Mouse (Mus musculus): ENCODE data around the gene Ptpra. TPM values are rescaled to one million over a fixed set of nuclear protein-coding genes. Genes with fewer than 3 reads are reported as not detected.
A peak's percentile ranks its signal among the peaks of the same experiment; 100 is the strongest.

Ptpra gene
- polyA plus RNA-seq, 1 experiment: 113 TPM

- no peak for TF ChIP-seq POLR2A (IDR thresholded peaks at IDR 0.05; ENCODE audit: control insufficient read depth, extremely low read depth, insufficient read depth, low read length, poor library complexity)
- TF ChIP-seq CTCF (IDR thresholded peaks at IDR 0.05; ENCODE audit: borderline replicate concordance, control insufficient read depth, extremely low read depth, insufficient read depth, low read length, poor library complexity): no peak
- Histone ChIP-seq H3K27ac (ENCODE audit: control insufficient read depth, insufficient read depth, low read length) (no peak overlapping the region), H3K27me3 (ENCODE audit: control insufficient read depth, insufficient read depth, low read length) (peaks cover 20% of the 10 kb centered on the region; the same call in 1 of the 2 replicates), H3K36me3 (ENCODE audit: control insufficient read depth, insufficient read depth, low read length) (no peaks in the 10 kb centered on the region), H3K4me1 (replicated peaks; ENCODE audit: control insufficient read depth, insufficient read depth, low read length) (peaks cover 4% of the 10 kb centered on the region; the same call in 1 of the 2 replicates), H3K4me3 (ENCODE audit: control insufficient read depth, insufficient read depth, low read length) (no peak overlapping the region)
- DNase-seq: peak; percentile 62
- WGBS: 8% methylated on average over 12 of the region's 12 CpGs
Measured at GRCm38 (mm10) chr2:130577632-130578031, 127.6 kb downstream of the Ptpra start.

- no peak overlapping the region for H3K4me3 ChIP-seq (ENCODE audit: control insufficient read depth, insufficient read depth, low read length)
- WGBS: 13% methylated on average over 11 of the region's 11 CpGs
- TF ChIP-seq CTCF (IDR thresholded peaks at IDR 0.05; ENCODE audit: borderline replicate concordance, control insufficient read depth, extremely low read depth, insufficient read depth, low read length, poor library complexity) (peak; percentile 73; the same call in 1 of the 2 replicates), POLR2A (IDR thresholded peaks at IDR 0.05; ENCODE audit: control insufficient read depth, extremely low read depth, insufficient read depth, low read length, poor library complexity) (no peak)
- no peaks in the 10 kb centered on the region for H3K36me3 ChIP-seq (ENCODE audit: control insufficient read depth, insufficient read depth, low read length)
- H3K27ac ChIP-seq (ENCODE audit: control insufficient read depth, insufficient read depth, low read length): no peak overlapping the region
- peak; percentile 77 for DNase-seq
- peaks cover 20% of the 10 kb centered on the region; the same call in 1 of the 2 replicates for H3K27me3 ChIP-seq (ENCODE audit: control insufficient read depth, insufficient read depth, low read length)
- H3K4me1 ChIP-seq (replicated peaks; ENCODE audit: control insufficient read depth, insufficient read depth, low read length): peaks cover 4% of the 10 kb centered on the region; the same call in 1 of the 2 replicates
Measured at GRCm38 (mm10) chr2:130578148-130578547, 128.1 kb downstream of the Ptpra start.

DNA sequence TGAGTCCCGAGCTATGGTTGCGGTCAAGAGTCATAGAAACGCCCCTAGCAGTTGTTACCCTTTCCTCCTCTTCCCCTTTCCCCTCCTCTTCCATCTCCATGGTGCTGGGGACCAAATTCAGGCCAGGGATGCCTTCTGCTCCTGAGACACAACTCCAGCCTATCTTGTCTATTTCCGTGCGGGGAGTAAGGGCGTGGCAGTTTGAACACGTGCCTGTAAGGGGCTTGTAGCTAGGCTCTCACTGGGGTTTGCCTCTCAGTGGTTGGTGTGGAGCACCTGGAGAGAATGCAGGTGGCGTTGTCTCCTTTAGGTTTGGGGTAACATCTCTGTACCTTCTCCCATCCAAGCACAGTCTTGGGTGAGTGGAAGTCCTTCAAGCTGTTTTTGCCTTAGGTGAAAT lies 129.7 kb downstream of the Ptpra start:
- H3K4me1 ChIP-seq (replicated peaks; ENCODE audit: control insufficient read depth, insufficient read depth, low read length): peaks cover 4% of the 10 kb centered on the region; the same call in 1 of the 2 replicates
- TF ChIP-seq POLR2A (IDR thresholded peaks at IDR 0.05; ENCODE audit: control insufficient read depth, extremely low read depth, insufficient read depth, low read length, poor library complexity) (no peak), CTCF (IDR thresholded peaks at IDR 0.05; ENCODE audit: borderline replicate concordance, control insufficient read depth, extremely low read depth, insufficient read depth, low read length, poor library complexity) (no peak)
- no peaks in the 10 kb centered on the region for H3K36me3 ChIP-seq (ENCODE audit: control insufficient read depth, insufficient read depth, low read length)
- no peak overlapping the region for H3K4me3 ChIP-seq (ENCODE audit: control insufficient read depth, insufficient read depth, low read length)
- H3K27me3 ChIP-seq (ENCODE audit: control insufficient read depth, insufficient read depth, low read length): peaks cover 20% of the 10 kb centered on the region; the same call in 1 of the 2 replicates
- no peak overlapping the region for H3K27ac ChIP-seq (ENCODE audit: control insufficient read depth, insufficient read depth, low read length)
- WGBS: 7% methylated on average over 8 of the region's 8 CpGs
- DNase-seq: no peak

- Histone ChIP-seq H3K27ac (ENCODE audit: control insufficient read depth, insufficient read depth, low read length) (no peak overlapping the region), H3K4me3 (ENCODE audit: control insufficient read depth, insufficient read depth, low read length) (no peak overlapping the region), H3K36me3 (ENCODE audit: control insufficient read depth, insufficient read depth, low read length) (no peaks in the 10 kb centered on the region), H3K4me1 (replicated peaks; ENCODE audit: control insufficient read depth, insufficient read depth, low read length) (peaks cover 4% of the 10 kb centered on the region; the same call in 1 of the 2 replicates), H3K27me3 (ENCODE audit: control insufficient read depth, insufficient read depth, low read length) (peaks cover 16% of the 10 kb centered on the region; the same call in 1 of the 2 replicates)
- 22% methylated on average over 16 of the region's 16 CpGs for WGBS
- no peak for DNase-seq
- TF ChIP-seq CTCF (IDR thresholded peaks at IDR 0.05; ENCODE audit: borderline replicate concordance, control insufficient read depth, extremely low read depth, insufficient read depth, low read length, poor library complexity): no peak
Measured at GRCm38 (mm10) chr2:130581201-130581600, 131.1 kb downstream of the Ptpra start.

GRCm38 (mm10) chr2:130582552-130582951 lies 132.5 kb downstream of the Ptpra start, which contains the start of gene Avp:
Gene Avp (minus strand): TSS chr2:130582554.
- no peak for DNase-seq
- no peaks in the 10 kb centered on the region; the same call in 1 of the 2 replicates for H3K4me1 ChIP-seq (replicated peaks; ENCODE audit: control insufficient read depth, insufficient read depth, low read length)
- peaks cover 11% of the 10 kb centered on the region; the same call in 1 of the 2 replicates for H3K27me3 ChIP-seq (ENCODE audit: control insufficient read depth, insufficient read depth, low read length)
- TF ChIP-seq POLR2A (IDR thresholded peaks at IDR 0.05; ENCODE audit: control insufficient read depth, extremely low read depth, insufficient read depth, low read length, poor library complexity) (no peak), CTCF (IDR thresholded peaks at IDR 0.05; ENCODE audit: borderline replicate concordance, control insufficient read depth, extremely low read depth, insufficient read depth, low read length, poor library complexity) (no peak)
- no peaks in the 10 kb centered on the region for H3K36me3 ChIP-seq (ENCODE audit: control insufficient read depth, insufficient read depth, low read length)
- 69% methylated on average over 10 of the region's 10 CpGs for WGBS
- no peak within 1 kb of the TSS for H3K4me3 ChIP-seq (ENCODE audit: control insufficient read depth, insufficient read depth, low read length)
- H3K27ac ChIP-seq (ENCODE audit: control insufficient read depth, insufficient read depth, low read length): no peak within 1 kb of the TSS

- Histone ChIP-seq H3K4me1 (replicated peaks; ENCODE audit: control insufficient read depth, insufficient read depth, low read length) (no peaks in the 10 kb centered on the region; the same call in 1 of the 2 replicates), H3K27ac (ENCODE audit: control insufficient read depth, insufficient read depth, low read length) (no peak overlapping the region), H3K27me3 (ENCODE audit: control insufficient read depth, insufficient read depth, low read length) (peaks cover 5% of the 10 kb centered on the region; the same call in 1 of the 2 replicates), H3K4me3 (ENCODE audit: control insufficient read depth, insufficient read depth, low read length) (no peak overlapping the region), H3K36me3 (ENCODE audit: control insufficient read depth, insufficient read depth, low read length) (no peaks in the 10 kb centered on the region)
- WGBS: 95% methylated on average over 10 of the region's 10 CpGs
- no peak for DNase-seq
- TF ChIP-seq POLR2A (IDR thresholded peaks at IDR 0.05; ENCODE audit: control insufficient read depth, extremely low read depth, insufficient read depth, low read length, poor library complexity) (no peak), CTCF (IDR thresholded peaks at IDR 0.05; ENCODE audit: borderline replicate concordance, control insufficient read depth, extremely low read depth, insufficient read depth, low read length, poor library complexity) (no peak)
Measured at GRCm38 (mm10) chr2:130583902-130584560, 134.0 kb downstream of the Ptpra start.

Data from thymus, adult 2 months (tissue).